Mouse (Mus musculus) spleen, adult 2 months (tissue): ENCODE measurements around the gene Phldb2. TPM values are rescaled to one million over a fixed set of nuclear protein-coding genes. Genes with fewer than 3 reads are reported as not detected.

Source experiments
- DNase-seq, 2 experiments: peaks; one replicate each; pipeline versions ENCODE4 v3.0.0 to v3.0.0-alpha.2; 2012 to 2021; ENCODE audit warnings: low spot score in 2 of 2, low read depth in 1 of 2
- H3K27ac ChIP-seq: fragments of 200-500 bp; 2 replicates; pipeline ENCODE4 v1.5.1; 2012; ENCODE audit warnings: low read length, inconsistent platforms; ENCODE audit not compliant: insufficient read depth
- H3K27me3 ChIP-seq: fragments of 200-500 bp; 2 replicates; pipeline ENCODE4 v1.6.1; 2012; ENCODE audit warnings: mild to moderate bottlenecking, moderate library complexity, low read length, inconsistent platforms; ENCODE audit not compliant: control insufficient read depth, insufficient read depth
- H3K36me3 ChIP-seq: fragments of 200-500 bp; 2 replicates; pipeline ENCODE4 v1.6.1; 2012; ENCODE audit warnings: mild to moderate bottlenecking, low read length, inconsistent platforms; ENCODE audit not compliant: control insufficient read depth, insufficient read depth
- H3K4me1 ChIP-seq: fragments of 200-500 bp; 2 replicates; pipeline ENCODE4 v1.6.1; 2011; ENCODE audit warnings: inconsistent platforms; ENCODE audit not compliant: control insufficient read depth, insufficient read depth, insufficient read length
- H3K4me3 ChIP-seq: fragments of 200-500 bp; 2 replicates; pipeline ENCODE4 v1.5.1; 2011; ENCODE audit warnings: mild to moderate bottlenecking, inconsistent platforms; ENCODE audit not compliant: insufficient read depth, insufficient read length; ENCODE audit errors: extremely low read depth
- CTCF ChIP-seq: fragments of 200-500 bp; IDR thresholded peaks from 2 replicates; pipeline ENCODE4 v1.5.1; 2011; ENCODE audit warnings: mild to moderate bottlenecking, inconsistent platforms; ENCODE audit not compliant: insufficient read depth, insufficient read length, insufficient replicate concordance; ENCODE audit errors: extremely low read depth
- POLR2A ChIP-seq: fragments of 200-500 bp; IDR thresholded peaks from 2 replicates; pipeline ENCODE4 v1.6.1; 2011; ENCODE audit warnings: low read depth, low read length, inconsistent platforms
- WGBS: fragments of 180-500 bp; shearing (Covaris S2); methylation state at CpG from one replicate; pipeline ENCODE4 v1.1.7; 2018; 5-methylcytosine and 5-hydroxymethylcytosine counted together
- polyA plus RNA-seq: library from polyadenylated mRNA; depleted of rRNA; stranded (reverse); fragments of >200 nt; gene quantifications from 2 replicates; pipeline ENCODE4 v1.2.3, GENCODE M21; 2012

The Phldb2 gene
- polyA plus RNA-seq, 1 experiment, result 5.0 TPM

GRCm38 (mm10) chr16:45780001-45780400, 173.4 kb downstream of the Phldb2 start:
- TF ChIP-seq POLR2A (no peak), CTCF (no peak)
- Histone ChIP-seq H3K4me1 (no peaks in the 10 kb centered on the region), H3K4me3 (no peak overlapping the region), H3K36me3 (no peaks in the 10 kb centered on the region), H3K27ac (no peak overlapping the region), H3K27me3 (no peaks in the 10 kb centered on the region)
- no peak for DNase-seq
- WGBS, result 55% methylated on average over 6 of the region's 6 CpGs

GRCm38 (mm10) chr16:45774813-45775212, 178.6 kb downstream of the Phldb2 start:
- no peaks in the 10 kb centered on the region for H3K4me1 ChIP-seq
- H3K36me3 ChIP-seq, result no peaks in the 10 kb centered on the region
- no peak for TF ChIP-seq POLR2A
- no peak for TF ChIP-seq CTCF
- no peak overlapping the region for H3K27ac ChIP-seq
- no peak overlapping the region for H3K4me3 ChIP-seq
- no peaks in the 10 kb centered on the region for H3K27me3 ChIP-seq
- no peak for DNase-seq
- 87% methylated on average over 5 of the region's 5 CpGs for WGBS

GRCm38 (mm10) chr16:45770914-45771313, 182.5 kb downstream of the Phldb2 start:
- 94% methylated on average over 6 of the region's 6 CpGs for WGBS
- Histone ChIP-seq H3K4me3 (no peak overlapping the region), H3K36me3 (no peaks in the 10 kb centered on the region), H3K27me3 (no peaks in the 10 kb centered on the region), H3K4me1 (no peaks in the 10 kb centered on the region), H3K27ac (no peak overlapping the region)
- DNase-seq, result no peak
- TF ChIP-seq POLR2A (no peak), CTCF (no peak)

- no peak for DNase-seq
- Histone ChIP-seq H3K27me3 (no peaks in the 10 kb centered on the region), H3K4me1 (no peaks in the 10 kb centered on the region), H3K4me3 (no peak overlapping the region), H3K36me3 (no peaks in the 10 kb centered on the region), H3K27ac (no peak overlapping the region)
- TF ChIP-seq CTCF, result no peak
- no peak for TF ChIP-seq POLR2A
- 86% methylated on average over 10 of the region's 10 CpGs for WGBS
These were observed 185.4 kb downstream of the Phldb2 start for GRCm38 (mm10) chr16:45767853-45768640.

- Histone ChIP-seq H3K27ac (no peak overlapping the region), H3K27me3 (no peaks in the 10 kb centered on the region), H3K36me3 (no peaks in the 10 kb centered on the region), H3K4me1 (no peaks in the 10 kb centered on the region), H3K4me3 (no peak overlapping the region)
- WGBS, result 69% methylated on average over 4 of the region's 4 CpGs
- TF ChIP-seq POLR2A (no peak), CTCF (no peak)
- DNase-seq, result no peak
These were observed 186.0 kb downstream of the Phldb2 start for GRCm38 (mm10) chr16:45767434-45767833.

GRCm38 (mm10) chr16:45765801-45766494, 187.4 kb downstream of the Phldb2 start:
- Histone ChIP-seq H3K27ac (no peak overlapping the region), H3K27me3 (no peaks in the 10 kb centered on the region), H3K4me1 (no peaks in the 10 kb centered on the region), H3K4me3 (no peak overlapping the region), H3K36me3 (no peaks in the 10 kb centered on the region)
- no peak for DNase-seq
- 85% methylated on average over 7 of the region's 7 CpGs for WGBS
- no peak for TF ChIP-seq CTCF
- no peak for TF ChIP-seq POLR2A

- Histone ChIP-seq H3K27me3 (no peaks in the 10 kb centered on the region), H3K27ac (no peak overlapping the region), H3K4me3 (no peak overlapping the region), H3K4me1 (no peaks in the 10 kb centered on the region), H3K36me3 (no peaks in the 10 kb centered on the region)
- DNase-seq, result no peak
- TF ChIP-seq POLR2A, result no peak
- no peak for TF ChIP-seq CTCF
- 77% methylated on average over 3 of the region's 3 CpGs for WGBS
These were observed 188.3 kb downstream of the Phldb2 start for GRCm38 (mm10) chr16:45765102-45765501.
